ENCODE assay signal across 8 mouse cellular contexts in genomic region chr2:138405753-138406528, GRCm38 (mm10).
DNase-seq lines count a peak whose midpoint lies in the region; ATAC-seq lines count a peak whose summit lies in the region.

No protein-coding gene starts in this region.

- H3K9ac ChIP-seq in hindbrain, embryonic 16.5 days (ENCODE audit: low read depth, low read length) = no peak overlapping the region
- no peak overlapping the region for H3K9ac ChIP-seq in stomach, embryonic 16.5 days (ENCODE audit: low read length)

- WGBS in embryonic facial prominence, embryonic 10.5 days = 29% methylated on average over 4 of the region's 4 CpGs
- 5% methylated on average over 4 of the region's 4 CpGs for whole genome bisulfite sequencing in hindbrain, embryonic 16.5 days
- WGBS in stomach, embryonic 16.5 days = 33% methylated on average over 4 of the region's 4 CpGs

- no peaks in the 10 kb centered on the region for H3K9me3 ChIP-seq in embryonic facial prominence, embryonic 10.5 days
- H3K9me3 ChIP-seq in hindbrain, embryonic 16.5 days (ENCODE audit: control insufficient read depth, low read length) = no peaks in the 10 kb centered on the region
- no peaks in the 10 kb centered on the region for H3K9me3 ChIP-seq in stomach, embryonic 16.5 days (replicated peaks; ENCODE audit: control insufficient read depth, low read length)

- H3K4me1 ChIP-seq in embryonic facial prominence, embryonic 10.5 days = peaks cover 9% of the 10 kb centered on the region
- no peaks in the 10 kb centered on the region for H3K4me1 ChIP-seq in hindbrain, embryonic 16.5 days (ENCODE audit: control insufficient read depth, insufficient read depth, low read depth, low read length)
- H3K4me1 ChIP-seq in stomach, embryonic 16.5 days (ENCODE audit: control insufficient read depth, insufficient read depth, low read length) = 0 out of 2 replicates have a peak, but pooled peaks cover 3% of the 10 kb centered on the region

- H3K4me2 ChIP-seq in hindbrain, embryonic 16.5 days (ENCODE audit: low read length) = no peak overlapping the region
- H3K4me2 ChIP-seq in stomach, embryonic 16.5 days (ENCODE audit: low read depth, low read length) = no peak overlapping the region

- H3K36me3 ChIP-seq in embryonic facial prominence, embryonic 10.5 days (replicated peaks) = no peaks in the 10 kb centered on the region
- no peaks in the 10 kb centered on the region for H3K36me3 ChIP-seq in hindbrain, embryonic 16.5 days (ENCODE audit: control insufficient read depth, insufficient read depth, low read length)
- no peaks in the 10 kb centered on the region for H3K36me3 ChIP-seq in stomach, embryonic 16.5 days (ENCODE audit: control insufficient read depth, insufficient read depth, low read length)

- peak; percentile 85 for ATAC-seq in hindbrain, embryonic 16.5 days
- ATAC-seq in stomach, embryonic 16.5 days (ENCODE audit: insufficient read depth, low FRiP score) = peak; percentile 56; the same call in 1 of the 2 replicates
- ATAC-seq in erythroid progenitor cell, adult 5-6 weeks (replicated peaks; ENCODE audit: low FRiP score, poor library complexity, severe bottlenecking) = no peak

- intact Hi-C loops in heart, postnatal 10 days (cut with DNase I) = no loop called here
- intact Hi-C loops in heart, postnatal 36 days (cut with DNase I) = no loop called here

- H3K27ac ChIP-seq in embryonic facial prominence, embryonic 10.5 days (replicated peaks) = no peak overlapping the region
- H3K27ac ChIP-seq in hindbrain, embryonic 16.5 days (ENCODE audit: low read depth, low read length) = no peak overlapping the region
- H3K27ac ChIP-seq in stomach, embryonic 16.5 days (ENCODE audit: low read length) = no peak overlapping the region

- peak; percentile 35 to 46 for DNase-seq in heart, postnatal 10 days
- DNase-seq in heart, postnatal 36 days = no peak
- peak; percentile 39 for DNase-seq in embryonic facial prominence, embryonic 10.5 days (ENCODE audit: low spot score)
- DNase-seq in lung, postnatal 14 days = peak; percentile 5
- DNase-seq in urinary bladder, postnatal 25 days (ENCODE audit: low spot score) = no peak

- no peaks in the 10 kb centered on the region for H3K27me3 ChIP-seq in embryonic facial prominence, embryonic 10.5 days (replicated peaks; ENCODE audit: low read depth, poor library complexity, severe bottlenecking)
- H3K27me3 ChIP-seq in hindbrain, embryonic 16.5 days (replicated peaks; ENCODE audit: control insufficient read depth, insufficient read depth, low read length) = no peaks in the 10 kb centered on the region
- H3K27me3 ChIP-seq in stomach, embryonic 16.5 days (ENCODE audit: control insufficient read depth, insufficient read depth, low read length) = no peaks in the 10 kb centered on the region

- H3K4me3 ChIP-seq in embryonic facial prominence, embryonic 10.5 days = no peak overlapping the region
- no peak overlapping the region for H3K4me3 ChIP-seq in hindbrain, embryonic 16.5 days (ENCODE audit: low read length)
- no peak overlapping the region for H3K4me3 ChIP-seq in stomach, embryonic 16.5 days (replicated peaks; ENCODE audit: low read length)

Comparison
In these comparisons a context has a peak if more than half of its experiments do, and no peak if none do; other contexts are left out.
1. DNase-seq: peak in heart, postnatal 10 days (2 of 2), embryonic facial prominence, embryonic 10.5 days (single experiment) and lung, postnatal 14 days (single experiment); none in heart, postnatal 36 days (0 of 2) and urinary bladder, postnatal 25 days (single experiment).